Mouse (Mus musculus): ENCODE measurements at regions not wholly inside any gene's neighbourhood (a gene's known extent, or its start where the extent isn't known, plus 50 kb on each side); places are given as distances from the start of the nearest gene placed in this dataset.

DNA sequence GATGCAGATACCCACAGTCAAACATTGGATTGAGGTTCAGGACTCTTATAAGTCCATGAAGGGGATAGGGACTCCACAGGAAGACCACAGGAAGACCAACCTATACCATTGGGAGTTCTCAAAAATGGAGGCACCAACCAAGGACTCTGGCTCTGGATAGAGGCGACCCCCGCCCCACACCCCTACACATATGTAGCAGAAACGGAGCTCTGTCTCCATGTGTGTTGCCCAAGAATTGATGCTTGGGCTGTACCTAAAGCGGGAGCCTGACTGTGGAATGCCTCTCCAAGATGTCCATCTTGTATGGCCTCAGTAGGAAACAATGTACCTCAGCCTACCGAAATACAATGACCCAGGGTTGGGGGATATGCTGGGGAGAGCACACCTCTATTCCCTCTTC is 1006.6 kb upstream of the Pcdh20 start:
- DNase-seq = peak; percentile 57
